Mouse (Mus musculus): ENCODE results near the gene Wbp1l.

DNA sequence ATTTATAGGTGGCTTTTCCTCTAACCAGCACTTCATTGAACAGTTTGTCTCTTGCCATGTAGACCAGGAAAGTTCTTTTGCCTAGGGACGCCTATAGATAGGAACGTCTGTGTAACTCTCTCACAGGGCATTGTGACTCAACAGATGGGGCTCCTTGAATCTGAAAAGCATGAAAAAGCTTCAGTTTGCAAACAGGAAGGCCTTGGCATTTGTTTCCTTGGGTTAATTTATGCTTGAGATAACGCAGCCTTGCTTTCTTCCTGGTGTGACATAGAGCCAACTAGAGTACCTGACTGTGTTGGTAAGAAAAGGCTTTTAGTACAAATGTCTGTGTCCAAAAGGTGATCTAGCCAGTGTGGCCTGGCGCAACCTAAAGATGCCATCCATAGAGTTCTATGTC lies 3.5 kb downstream of the Wbp1l start:
- TF ChIP-seq CTCF (IDR thresholded peaks at IDR 0.05; ENCODE audit: insufficient read depth, low read depth, low read length) (no peak), POLR2A (IDR thresholded peaks at IDR 0.05; ENCODE audit: insufficient read depth, low read depth, low read length) (no peak)
